Mouse (Mus musculus) B cell, adult 62 days (primary cell): Measurements from ENCODE around the gene Mettl7b. TPM values are rescaled to one million over a fixed set of nuclear protein-coding genes. Genes with fewer than 3 reads are reported as not detected.

Experiments used
- total RNA-seq: library from RNA; stranded (reverse); gene quantifications from 4 replicates; pipeline ENCODE4 v1.2.4, GENCODE M21; 2023

Gene Mettl7b
- not detected in 4 replicates for total RNA-seq

GRCm38 (mm10) chr10:128960590-128961584 is at the start of gene Mettl7b:
Gene Mettl7b, minus strand, starts transcription at chr10:128960988.

DNA sequence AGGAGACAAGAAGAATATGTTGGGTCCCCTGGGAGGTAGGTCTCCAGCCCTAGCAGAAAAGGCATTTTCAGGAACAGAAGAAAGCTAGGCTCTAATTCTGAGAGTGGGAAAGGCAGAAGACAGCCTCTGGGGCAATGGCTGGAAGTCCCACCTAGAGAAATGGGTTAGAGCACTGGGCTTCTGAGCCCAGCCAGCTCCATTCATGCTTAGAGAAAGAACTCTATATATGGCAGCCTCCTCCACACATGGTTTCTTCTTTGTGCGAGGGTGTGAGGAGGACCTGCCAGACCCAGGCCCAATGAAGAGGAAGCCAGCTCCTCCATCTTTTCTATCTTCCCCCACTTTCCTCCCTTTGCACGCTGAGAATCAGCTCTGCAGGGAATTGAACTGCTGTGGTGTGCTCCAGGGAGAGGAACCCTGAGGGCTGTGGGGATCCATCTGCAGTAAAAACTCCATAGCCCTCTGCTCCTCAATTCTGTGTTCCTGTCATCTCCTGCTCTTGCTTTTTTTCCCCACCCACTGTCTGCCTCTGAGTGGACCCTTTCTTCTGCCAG is 49.6 kb upstream of the Mettl7b start, which contains the start of gene Olfr763:
TSS of gene Olfr763 (plus strand) at position 504 of the 554 bp plus-strand sequence.

DNA sequence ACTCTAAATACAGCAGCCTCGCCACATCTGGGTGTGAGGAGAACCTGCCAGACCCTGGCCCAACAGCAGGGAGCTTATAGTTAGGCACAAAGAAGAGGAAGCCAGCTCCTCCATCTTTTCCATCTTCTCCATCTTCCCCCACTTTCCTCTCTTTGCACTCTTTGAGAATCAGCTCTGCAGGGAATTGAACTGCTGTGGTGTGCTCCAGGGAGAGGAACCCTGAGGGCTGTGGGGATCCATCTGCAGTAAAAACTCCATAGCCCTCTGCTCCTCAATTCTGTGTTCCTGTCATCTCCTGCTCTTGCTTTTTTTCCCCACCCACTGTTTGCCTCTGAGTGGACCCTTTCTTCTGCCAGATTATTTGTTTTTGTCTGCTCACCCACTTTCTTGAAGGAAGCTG is 28.3 kb upstream of the Mettl7b start, which contains the start of gene Olfr9:
TSS of gene Olfr9 (plus strand) at position 301 of the 400 bp plus-strand sequence.

GRCm38 (mm10) chr10:128933574-128933973 is 27.2 kb downstream of the Mettl7b start, which contains the start of gene Itga7:
Gene Itga7, plus strand, starts transcription at chr10:128933818.

DNA sequence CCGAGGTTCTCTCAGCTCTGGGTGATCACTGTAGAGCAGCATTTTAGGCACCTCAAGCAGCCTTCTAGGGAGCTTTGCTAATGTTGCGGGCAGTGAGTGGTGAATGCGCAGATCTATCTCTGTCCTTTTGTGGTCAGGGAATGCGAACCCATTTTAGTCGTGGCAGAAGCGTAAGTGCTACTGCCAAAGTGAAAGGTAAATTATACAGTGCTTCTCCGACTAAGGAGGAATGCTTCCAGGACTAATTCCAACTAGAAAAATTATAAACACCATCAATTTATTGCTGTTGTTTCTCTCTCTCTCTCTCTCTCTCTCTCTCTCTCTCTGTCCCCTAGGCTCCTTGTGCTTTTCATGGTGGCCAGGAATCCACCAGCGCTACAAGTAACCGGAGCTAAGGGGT is 36.9 kb downstream of the Mettl7b start, which contains the start of gene Bloc1s1:
TSS of gene Bloc1s1 (minus strand) at position 101 of the 400 bp plus-strand sequence.

DNA sequence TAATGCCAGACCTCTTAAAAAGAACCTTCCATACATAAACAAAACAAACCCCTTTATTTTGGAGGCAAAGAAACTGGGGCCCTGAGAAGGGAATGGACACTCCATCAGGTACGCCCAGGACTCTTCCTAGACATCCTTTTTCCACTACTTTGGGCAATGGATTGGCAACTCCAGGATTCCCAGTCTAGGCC is 38.1 kb downstream of the Mettl7b start, which contains the start of gene Rdh5:
TSS of gene Rdh5 (minus strand) at position 67 of the 191 bp plus-strand sequence.

Other genes starting within 250 kb of the Mettl7b start
- 172 to 181 TPM (median 175 TPM) in 4 replicates for gene Dgka, start 216.1 kb downstream of the Mettl7b start, total RNA-seq
- gene Pym1, start 213.1 kb downstream of the Mettl7b start, total RNA-seq, result 36.5 to 49.4 TPM (median 42.4 TPM) in 4 replicates
- 0.24 to 0.47 TPM in 2 of 4 replicates, not detected in the others for gene Mmp19, start 170.1 kb downstream of the Mettl7b start, total RNA-seq
- 65.7 to 75.6 TPM (median 69.1 TPM) in 4 replicates for gene Dnajc14, start 156.9 kb downstream of the Mettl7b start, total RNA-seq
- gene Tmem198b, start 156.6 kb downstream of the Mettl7b start, total RNA-seq, result 11.7 to 17.1 TPM (median 14.3 TPM) in 4 replicates
- gene Sarnp, start 143.7 kb downstream of the Mettl7b start, total RNA-seq, result 52.6 to 60.7 TPM (median 55.2 TPM) in 4 replicates
- gene Ormdl2, start 139.3 kb downstream of the Mettl7b start, total RNA-seq, result 19.4 to 26.1 TPM (median 22.5 TPM) in 4 replicates
- gene Gdf11, start 69.3 kb downstream of the Mettl7b start, total RNA-seq, result 51.4 to 56.9 TPM (median 52.5 TPM) in 4 replicates
- 0.81 to 1.1 TPM (median 0.97 TPM) in 3 of 4 replicates, not detected in the other for gene Cd63, start 60.0 kb downstream of the Mettl7b start, total RNA-seq
- 6.8 to 13.1 TPM (median 7.4 TPM) in 4 replicates for gene Rdh5, start 38.1 kb downstream of the Mettl7b start, total RNA-seq
- gene Bloc1s1, start 37.0 kb downstream of the Mettl7b start, total RNA-seq, result 62.0 to 76.3 TPM (median 67.9 TPM) in 4 replicates
- gene Itga7, start 27.2 kb downstream of the Mettl7b start, total RNA-seq, result 0.27 TPM in 1 of 4 replicates, not detected in the others
- not detected in 4 replicates for gene Olfr9, start 28.4 kb upstream of the Mettl7b start, total RNA-seq
- not detected in 4 replicates for gene Olfr763, start 49.8 kb upstream of the Mettl7b start, total RNA-seq
- not detected in 4 replicates for gene Olfr764-ps1, start 78.9 kb upstream of the Mettl7b start, total RNA-seq
- gene Olfr765, start 89.0 kb upstream of the Mettl7b start, total RNA-seq, result not detected in 4 replicates
- gene Olfr766-ps1, start 108.0 kb upstream of the Mettl7b start, total RNA-seq, result not detected in 4 replicates
- not detected in 4 replicates for gene Olfr767, start 121.9 kb upstream of the Mettl7b start, total RNA-seq
- gene Olfr768, start 138.4 kb upstream of the Mettl7b start, total RNA-seq, result not detected in 4 replicates
- gene Olfr769, start 156.9 kb upstream of the Mettl7b start, total RNA-seq, result not detected in 4 replicates
- not detected in 4 replicates for gene Olfr770, start 178.0 kb upstream of the Mettl7b start, total RNA-seq
- not detected in 4 replicates for gene Olfr771, start 203.8 kb upstream of the Mettl7b start, total RNA-seq
- not detected in 4 replicates for gene Olfr772, start 216.9 kb upstream of the Mettl7b start, total RNA-seq
- gene Olfr773, start 226.4 kb upstream of the Mettl7b start, total RNA-seq, result not detected in 4 replicates